23 mouse cellular contexts compared by ENCODE assay signal in the genomic region with DNA sequence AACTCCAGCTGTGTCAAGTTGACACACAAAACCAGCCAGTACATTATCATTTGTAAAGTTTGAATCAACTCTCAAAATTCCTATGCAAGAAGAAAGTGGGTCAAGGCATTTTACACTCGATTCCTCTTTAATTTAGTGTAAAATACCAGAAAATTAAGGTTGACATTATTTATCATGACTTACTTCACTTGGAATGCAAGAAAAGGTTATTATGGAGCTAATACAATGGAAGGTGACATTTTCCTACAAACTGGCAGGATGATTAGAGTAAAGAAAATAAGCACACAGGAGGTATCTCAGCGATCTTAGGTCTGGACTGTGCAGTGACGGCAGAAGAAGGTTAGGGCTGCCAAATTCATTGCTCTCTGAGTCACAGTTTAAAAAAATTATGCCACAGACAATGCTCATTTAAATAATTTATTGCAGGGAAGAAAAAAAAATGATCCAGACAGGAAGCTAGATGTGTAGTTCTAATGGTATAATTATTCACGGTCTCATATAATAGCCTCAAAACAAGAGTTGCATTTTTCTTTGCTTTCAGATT.
"Had no signal": no experiment of that assay in that cellular context is flagged by ENCODE, and none has a peak within 500 bp of the region (broad histone marks: within the 10 kb centered on the region; RNA-seq: fewer than 3 reads in every experiment).

No protein-coding gene starts in this region.

- H3K4me2 ChIP-seq: kidney, embryonic 15.5 days; limb, embryonic 13.5 days; liver, embryonic 12.5 days; liver, embryonic 15.5 days; lung, embryonic 15.5 days; midbrain, embryonic 11.5 days; neural tube, embryonic 13.5 days had no signal

- H3K4me1 ChIP-seq: kidney, embryonic 15.5 days; liver, embryonic 12.5 days; liver, embryonic 15.5 days; lung, embryonic 15.5 days; megakaryocyte, embryonic 14.5 days; neural tube, embryonic 13.5 days had no signal

- H3K9ac ChIP-seq: kidney, embryonic 15.5 days; limb, embryonic 13.5 days; liver, embryonic 12.5 days; liver, embryonic 15.5 days; lung, embryonic 15.5 days; neural tube, embryonic 13.5 days had no signal

- H3K27ac ChIP-seq: kidney, embryonic 15.5 days; limb, embryonic 10.5 days; limb, embryonic 13.5 days; liver, embryonic 12.5 days; liver, embryonic 15.5 days; lung, embryonic 15.5 days; neural tube, embryonic 13.5 days; stomach, postnatal 0 days had no signal

- H3K27me3 ChIP-seq: kidney, embryonic 15.5 days; limb, embryonic 13.5 days; liver, embryonic 12.5 days; liver, embryonic 15.5 days; lung, embryonic 15.5 days; megakaryocyte, embryonic 14.5 days; neural tube, embryonic 13.5 days had no signal

- H3K4me3 ChIP-seq: kidney, embryonic 15.5 days; limb, embryonic 10.5 days; limb, embryonic 13.5 days; liver, embryonic 12.5 days; liver, embryonic 15.5 days; lung, embryonic 15.5 days; megakaryocyte, embryonic 14.5 days; neural tube, embryonic 13.5 days had no signal

- H3K9me3 ChIP-seq: kidney, embryonic 15.5 days; limb, embryonic 10.5 days; limb, embryonic 13.5 days; liver, embryonic 12.5 days; liver, embryonic 15.5 days; lung, embryonic 15.5 days; megakaryocyte, embryonic 14.5 days; neural tube, embryonic 13.5 days had no signal

- H3K36me3 ChIP-seq: kidney, embryonic 15.5 days; limb, embryonic 10.5 days; limb, embryonic 13.5 days; liver, embryonic 12.5 days; liver, embryonic 15.5 days; lung, embryonic 15.5 days; neural tube, embryonic 13.5 days had no signal

- ATAC-seq: liver, embryonic 12.5 days had no signal

- DNase-seq: kidney, adult 8-10 months; kidney, postnatal 10 days; kidney, postnatal 36 days; liver; lung, adult 18-20 months; lung, postnatal 10 days; lung, postnatal 36 days; midbrain, embryonic 14.5 days; right cerebral cortex, adult 18-20 months; right cerebral cortex, postnatal 14 days; right cerebral cortex, postnatal 4 days; thymus, adult 2 months; thymus, postnatal 14 days had no signal
